Mouse (Mus musculus): ENCODE measurements around the gene Olfr370.

Olfr370 gene

DNA sequence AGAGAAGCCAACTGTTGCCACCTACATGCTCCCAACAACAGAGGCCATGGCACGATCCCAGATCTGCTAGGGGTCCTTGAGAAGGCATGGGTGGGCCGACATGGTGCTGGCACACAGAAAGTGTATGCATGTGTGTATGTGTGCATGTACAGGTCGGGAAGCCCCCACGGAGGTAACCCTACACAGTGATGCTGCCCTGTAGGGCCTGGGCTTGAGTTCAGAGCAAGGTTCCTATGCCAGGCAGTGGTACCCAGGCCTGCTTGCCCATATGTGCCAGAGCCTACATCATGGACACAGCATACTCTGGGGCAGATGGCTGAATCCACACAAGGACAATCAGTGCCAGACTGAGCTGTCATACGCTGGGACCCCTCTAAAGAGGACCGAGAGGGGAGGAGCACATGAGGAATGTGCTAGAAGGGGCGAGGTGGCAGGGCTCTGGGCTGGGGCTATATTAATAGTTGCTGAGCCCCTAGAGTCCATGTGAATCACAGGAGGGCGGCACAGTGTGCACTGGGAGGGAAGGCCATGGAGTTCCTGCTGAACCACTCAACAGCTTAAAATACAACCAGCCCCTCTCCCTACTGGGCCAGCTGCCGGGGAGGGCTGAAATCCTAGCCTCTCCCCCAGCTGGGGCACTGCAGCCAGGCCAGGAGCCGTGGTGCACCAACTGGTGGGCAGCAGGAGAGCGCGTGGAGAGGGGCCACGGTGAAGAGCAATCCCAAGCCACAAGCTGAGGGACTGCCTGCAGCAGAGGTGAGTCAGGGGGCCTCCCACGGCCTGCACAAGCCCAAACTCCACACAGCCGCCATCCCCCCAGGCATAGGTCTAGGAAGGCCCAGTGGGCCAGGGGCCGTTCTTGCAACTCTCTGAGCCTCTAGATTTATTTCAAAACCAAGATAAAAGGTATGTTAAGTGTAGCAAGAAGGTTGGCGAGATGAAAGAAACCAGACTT, 40.3 kb downstream of the Olfr370 start:
- DNase-seq (ENCODE audit: low spot score in 2 of 2): peak in 1 of 2 experiments; percentile 56

DNA sequence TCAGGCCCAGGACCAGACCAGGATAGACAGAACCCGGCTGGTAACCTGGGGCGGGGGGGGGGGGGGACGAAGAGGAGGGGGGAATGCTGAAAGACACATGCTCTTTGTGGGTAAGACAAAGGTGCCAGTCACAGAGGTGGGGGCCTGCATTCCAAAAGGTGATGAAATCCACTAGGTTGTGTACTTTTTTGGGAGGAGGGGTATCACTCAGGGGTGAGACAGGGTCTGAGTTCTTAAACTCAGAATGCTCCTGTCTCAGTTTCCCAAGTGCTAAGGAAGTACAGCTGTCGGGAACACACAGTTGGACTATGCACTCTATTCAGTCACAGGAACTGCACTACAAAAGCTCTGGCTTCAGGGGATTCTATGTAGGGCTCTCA, 40.9 kb downstream of the Olfr370 start:
- DNase-seq (ENCODE audit: low spot score in 2 of 2): no peak

DNA sequence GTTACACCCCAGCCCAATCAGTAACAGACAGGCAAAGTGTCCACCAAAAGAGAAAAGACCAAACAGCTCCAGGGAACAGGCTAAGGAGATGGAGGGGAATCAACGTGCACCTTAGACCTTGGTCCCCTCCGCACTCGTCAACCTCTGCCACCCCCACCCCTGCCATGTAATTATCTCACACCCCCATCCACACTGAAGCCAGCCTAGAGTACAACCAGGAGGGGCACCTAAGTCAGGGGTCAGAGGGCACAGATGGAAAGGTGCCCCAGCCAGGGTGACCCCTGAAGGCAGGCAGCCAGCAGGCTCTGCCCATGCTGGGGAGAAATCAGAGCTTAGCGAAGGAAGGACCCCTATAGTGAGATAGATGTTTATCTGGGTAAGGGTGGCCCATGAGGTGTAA, 41.3 kb downstream of the Olfr370 start:
- peak in 1 of 2 experiments; percentile 0 for DNase-seq (ENCODE audit: low spot score in 2 of 2)

DNA sequence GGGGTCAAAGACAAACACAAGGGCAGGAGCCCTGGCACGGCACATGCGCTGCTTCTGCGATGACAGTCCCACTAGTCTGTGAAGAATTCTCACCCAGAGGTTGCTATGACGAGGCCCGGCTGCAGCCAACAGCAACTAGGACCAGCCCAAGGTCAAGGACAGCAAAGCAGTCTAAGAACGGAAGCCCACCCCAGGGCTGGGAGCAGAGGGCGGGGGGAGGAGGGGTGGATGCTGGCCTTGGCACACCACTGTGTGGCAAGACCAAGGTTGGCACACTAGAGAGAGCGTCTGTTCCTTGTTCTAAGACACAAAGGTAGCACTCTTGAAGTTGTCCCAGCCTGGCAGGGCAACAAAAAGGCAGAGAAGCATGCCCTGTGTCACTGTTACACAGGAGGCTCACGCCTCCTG, 41.8 kb downstream of the Olfr370 start:
- DNase-seq (ENCODE audit: low spot score in 2 of 2): peak; percentile 63 to 74

DNA sequence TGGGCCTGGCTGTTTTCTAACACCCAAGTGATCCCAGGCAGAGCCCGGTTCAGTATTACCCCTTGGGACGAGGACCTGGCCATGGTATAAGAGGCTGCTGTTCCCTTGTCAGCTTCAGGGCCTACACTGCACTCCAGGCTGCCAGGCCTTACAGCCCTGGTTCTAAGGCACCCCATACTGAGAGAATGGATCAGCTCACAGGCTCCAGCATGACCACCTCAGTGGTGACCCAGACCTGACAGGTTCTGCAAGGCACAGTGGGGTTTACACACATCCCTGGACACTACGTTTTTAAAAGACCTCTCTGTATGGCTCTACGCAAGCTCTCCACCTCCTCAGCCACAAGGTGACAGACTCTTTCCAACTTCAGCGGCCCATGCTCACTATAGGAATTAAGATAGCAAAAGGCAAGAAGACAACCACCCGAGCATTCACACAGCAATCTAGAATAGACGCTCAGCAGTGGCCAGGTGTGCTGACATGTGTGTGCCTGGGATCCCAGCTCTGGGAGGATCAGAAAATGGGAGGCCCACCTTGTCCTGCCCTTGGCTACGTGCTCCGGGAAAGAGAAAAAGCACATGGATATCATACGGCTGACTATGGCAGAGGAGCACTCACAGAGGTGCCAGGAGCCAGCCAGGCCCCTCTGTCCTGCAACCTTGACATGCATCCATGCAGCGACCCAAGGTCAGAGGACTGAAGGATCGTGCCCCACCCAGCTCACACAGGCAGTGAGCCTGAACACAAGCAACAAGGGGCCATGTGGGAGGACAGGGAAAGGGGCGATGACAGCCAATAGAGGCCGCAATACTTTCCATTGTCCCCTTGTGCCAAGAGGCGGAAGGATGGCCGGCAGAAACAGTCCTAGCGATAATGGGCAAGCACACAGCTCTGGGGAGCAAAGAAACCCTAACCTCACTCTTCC, 42.8 kb downstream of the Olfr370 start:
- peak in 1 of 2 experiments; percentile 27 for DNase-seq (ENCODE audit: low spot score in 2 of 2)

DNA sequence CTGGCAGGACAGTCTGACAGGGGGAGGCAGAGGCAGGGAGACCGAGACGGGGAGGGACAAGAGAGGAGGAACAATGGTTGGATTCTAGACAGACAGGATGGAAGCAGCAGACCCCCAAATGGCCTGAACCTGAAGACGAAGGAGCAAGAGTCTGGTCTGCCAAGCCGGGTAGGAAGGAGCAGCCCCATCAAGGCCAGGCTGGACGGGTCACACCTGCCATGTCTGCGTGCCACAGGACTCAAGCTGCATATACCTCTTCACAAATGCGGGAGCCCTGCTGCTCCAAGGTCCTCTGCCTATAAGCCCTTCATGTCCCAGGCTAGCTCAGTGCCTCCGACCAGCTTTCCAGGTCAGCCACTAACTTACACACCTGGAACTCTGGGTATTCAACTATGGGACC, 44.1 kb downstream of the Olfr370 start:
- DNase-seq (ENCODE audit: low spot score in 2 of 2): no peak

DNA sequence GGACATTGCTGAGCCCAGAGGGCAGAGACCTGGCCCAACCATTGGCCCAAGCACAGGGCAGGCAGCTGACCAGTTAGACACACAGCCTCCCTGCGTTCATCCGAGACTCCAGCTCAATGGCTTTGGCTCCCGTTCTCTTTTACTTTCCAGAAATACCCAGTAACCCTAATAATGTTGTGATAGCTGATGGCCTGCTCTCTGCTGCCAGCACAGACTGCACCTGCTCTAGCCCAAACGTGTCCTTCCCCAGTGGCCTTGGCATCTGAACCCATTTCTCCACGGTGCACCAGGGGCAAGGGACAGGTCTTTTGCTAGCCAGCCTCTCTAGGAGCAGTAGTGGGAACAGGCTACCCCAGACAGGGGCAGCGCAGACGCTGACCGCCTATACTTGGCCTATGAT, 45.2 kb downstream of the Olfr370 start:
- DNase-seq (ENCODE audit: low spot score in 2 of 2): no peak

DNA sequence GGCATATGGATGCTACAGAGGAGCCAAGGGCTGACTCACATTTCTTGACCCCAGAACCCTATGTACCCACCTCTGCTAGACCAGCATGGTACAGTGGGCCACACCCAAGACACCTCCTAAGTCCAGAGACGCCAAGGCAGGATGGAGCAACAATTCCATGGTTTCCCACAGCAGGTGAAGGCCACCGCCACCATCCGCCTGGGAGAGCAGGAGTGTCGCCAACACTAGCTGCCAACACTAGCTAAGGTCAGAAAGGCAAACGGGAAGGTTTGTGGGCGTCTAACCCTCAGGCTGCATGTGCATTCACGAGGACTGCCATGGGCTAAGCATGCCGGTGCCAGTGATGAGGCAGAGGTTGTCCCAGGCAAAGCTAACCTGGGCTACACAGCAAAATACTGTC, 46.6 kb downstream of the Olfr370 start:
- DNase-seq (ENCODE audit: low spot score in 2 of 2): no peak

DNA sequence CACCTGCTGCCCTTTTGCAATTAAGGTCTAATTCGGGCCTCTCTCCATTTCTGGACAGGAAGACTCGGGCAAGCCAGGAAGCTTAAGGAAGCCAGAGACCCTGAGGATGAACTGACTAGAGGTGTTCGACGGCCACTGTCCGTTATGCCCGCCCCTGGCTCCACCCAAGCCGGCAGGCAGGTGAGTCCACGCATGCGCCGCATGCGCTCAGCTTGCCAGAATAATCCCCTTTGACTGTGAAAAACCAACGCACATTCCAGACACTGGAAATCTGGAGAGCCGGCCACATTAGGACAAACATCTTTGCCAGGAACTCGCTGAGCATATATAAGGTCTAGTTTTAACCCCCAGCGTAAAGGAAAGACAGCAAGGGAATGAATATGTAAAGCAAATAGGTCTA, 47.7 kb downstream of the Olfr370 start:
- DNase-seq (ENCODE audit: low spot score in 2 of 2): no peak

DNA sequence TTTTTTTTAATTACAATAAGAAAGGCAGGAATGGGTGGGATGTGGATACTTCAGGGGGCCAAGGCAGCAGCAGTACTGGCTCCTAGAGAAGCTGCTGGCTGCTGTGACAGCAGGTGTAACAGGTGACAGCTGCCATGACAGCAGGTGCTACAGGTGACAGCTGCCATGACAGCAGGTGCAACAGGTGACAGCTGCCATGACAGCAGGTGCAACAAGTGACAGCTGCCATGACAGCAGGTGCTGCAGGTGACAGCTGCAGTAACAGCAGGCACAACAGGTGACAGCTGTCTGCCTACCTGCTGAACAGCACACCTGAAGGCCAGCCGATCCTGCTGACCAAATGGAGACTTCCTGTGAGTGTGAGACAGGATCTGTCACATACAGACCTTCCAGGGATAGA, 49.2 kb downstream of the Olfr370 start:
- DNase-seq (ENCODE audit: low spot score in 2 of 2): no peak

DNA sequence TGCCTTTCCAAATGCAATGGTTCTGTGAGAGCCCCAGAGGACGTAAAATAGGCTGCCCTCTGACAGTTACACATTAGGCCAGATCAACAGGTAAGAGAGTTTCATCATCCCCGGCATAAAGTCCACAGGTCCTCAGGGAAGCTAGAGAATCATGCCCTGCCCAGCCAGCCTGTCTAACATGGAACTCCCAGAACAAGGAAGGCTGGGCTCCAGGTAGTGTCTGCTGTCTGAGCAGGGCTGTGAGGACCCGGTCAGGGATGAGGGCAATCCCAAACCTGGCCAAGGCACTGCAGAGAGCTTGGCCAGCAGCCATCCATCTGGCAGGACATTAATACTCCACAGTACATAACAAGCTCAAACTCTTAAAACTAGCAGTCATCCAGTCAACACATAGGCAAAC, 49.8 kb downstream of the Olfr370 start:
- no peak for DNase-seq (ENCODE audit: low spot score in 2 of 2)

DNA sequence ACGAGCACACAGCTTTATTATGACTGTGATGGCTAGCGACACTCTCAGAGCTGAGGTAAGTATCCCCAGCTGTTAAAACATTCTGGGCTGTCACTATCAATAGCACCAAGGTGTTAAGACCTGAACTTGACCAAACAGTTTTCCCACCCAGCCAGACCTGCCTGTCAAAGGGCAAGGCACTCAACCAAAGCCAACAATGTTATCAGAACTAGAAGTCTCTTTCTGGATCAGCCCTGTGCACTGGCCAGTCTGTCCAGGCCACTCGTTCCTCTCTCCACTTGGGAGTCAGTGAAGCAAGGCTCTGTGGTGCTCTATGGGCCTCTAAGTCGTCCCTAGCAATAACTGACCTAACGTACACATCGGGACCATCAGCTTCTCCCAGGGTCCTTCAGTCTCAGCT, 52.1 kb downstream of the Olfr370 start:
- DNase-seq (ENCODE audit: low spot score in 2 of 2): no peak

DNA sequence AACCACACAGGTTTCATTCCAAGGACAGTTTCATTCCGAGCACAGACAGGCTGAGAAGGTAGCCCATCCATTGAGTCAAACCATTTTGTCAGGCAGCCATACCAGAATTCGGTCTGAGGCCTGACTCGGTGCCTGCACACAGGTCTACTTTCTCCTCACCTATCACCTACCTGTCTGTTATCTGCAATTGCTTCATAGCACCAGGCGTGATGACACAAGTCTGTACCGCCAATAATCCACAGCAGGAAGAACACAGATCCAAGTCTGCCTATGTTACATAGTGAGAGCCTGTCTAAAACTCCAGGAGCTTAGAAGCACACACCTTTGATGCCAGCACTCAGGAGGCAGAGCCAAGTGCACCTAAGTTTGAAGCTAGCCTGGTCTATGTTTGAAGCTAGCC, 53.3 kb downstream of the Olfr370 start:
- DNase-seq (ENCODE audit: low spot score in 2 of 2): no peak

DNA sequence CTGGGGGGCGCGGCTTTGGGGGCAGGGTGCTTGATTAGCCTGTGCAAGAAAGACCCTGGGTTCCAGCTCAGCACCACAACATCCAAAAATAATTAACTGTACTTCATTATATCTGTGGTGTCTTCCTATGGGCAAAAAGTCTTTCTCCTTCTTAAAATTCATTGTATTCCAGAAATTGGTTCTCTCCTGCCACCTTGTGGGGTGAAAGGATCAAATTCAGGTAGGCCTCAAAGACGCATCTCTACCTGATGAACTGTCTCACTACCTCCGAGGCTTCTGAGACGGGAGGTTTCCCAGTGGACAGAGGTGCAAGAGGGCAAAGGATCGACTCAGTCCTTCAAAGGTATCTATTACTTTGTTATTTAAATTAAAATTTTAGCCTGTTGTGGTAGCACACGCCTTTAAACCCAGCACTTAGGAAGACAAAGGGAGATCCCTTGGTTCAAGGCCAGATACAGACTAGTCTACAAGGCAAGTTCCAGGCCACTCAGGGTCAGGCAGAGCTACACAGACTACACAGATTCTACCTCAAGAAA, 55.0 kb downstream of the Olfr370 start:
- no peak for DNase-seq (ENCODE audit: low spot score in 2 of 2)

DNA sequence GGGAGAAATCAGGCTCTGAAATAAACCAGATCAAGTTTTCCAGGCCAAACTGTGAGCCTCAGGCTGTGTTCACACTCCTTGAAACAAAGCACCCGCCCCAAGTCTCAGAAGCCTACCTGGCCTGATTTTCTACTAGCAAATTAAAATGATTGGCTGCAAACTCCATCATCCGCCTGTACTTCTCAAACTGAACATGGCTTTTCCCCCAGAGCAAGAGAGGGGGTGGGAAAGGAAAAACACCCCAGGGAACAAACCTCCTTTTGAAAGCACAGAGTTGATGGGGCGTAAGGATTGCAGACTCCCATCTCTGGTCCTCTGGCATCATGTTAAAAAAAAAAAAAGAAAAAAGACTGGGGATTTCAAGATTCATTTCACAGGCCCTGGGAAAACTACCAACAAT, 57.1 kb downstream of the Olfr370 start:
- no peak for DNase-seq (ENCODE audit: low spot score in 2 of 2)

DNA sequence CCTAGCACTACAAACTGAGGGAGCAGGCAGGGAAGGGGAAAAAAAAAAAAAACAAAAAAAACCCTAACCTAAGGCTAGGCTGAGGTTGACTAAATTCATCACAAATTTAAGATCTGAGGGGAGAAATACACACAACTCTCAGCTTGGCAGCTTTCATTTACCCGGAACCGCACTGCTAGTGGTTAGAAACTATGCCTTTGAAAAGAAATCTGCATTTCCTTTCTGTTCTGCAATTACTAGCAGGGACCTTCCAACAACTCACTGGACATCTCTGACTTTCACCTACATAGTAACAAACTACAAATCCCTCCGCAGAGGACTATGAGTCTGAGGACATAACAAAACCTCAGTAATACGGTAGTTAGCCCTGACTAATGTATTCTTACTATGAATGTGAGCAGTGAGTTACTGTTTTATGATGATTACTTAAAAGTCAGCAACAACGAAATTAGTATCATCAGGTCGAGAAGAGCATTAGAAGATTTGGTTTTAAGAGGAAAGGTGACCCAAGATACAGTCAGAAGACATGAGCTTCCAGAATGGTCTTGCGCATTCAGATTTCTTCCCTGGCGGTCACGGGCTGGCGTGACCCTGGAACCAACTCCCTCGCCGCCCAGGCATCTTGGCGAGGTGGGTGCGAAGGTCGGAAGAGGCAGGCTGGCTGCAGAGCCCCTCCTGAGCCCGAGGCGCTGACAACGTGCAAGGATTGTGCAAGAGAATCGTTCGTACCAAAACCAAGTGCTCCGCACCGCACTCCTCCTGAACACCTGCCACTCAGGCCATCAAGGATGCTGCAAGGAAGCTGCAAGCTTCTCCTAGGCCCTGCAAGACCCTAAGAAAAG, 58.0 kb downstream of the Olfr370 start:
- DNase-seq (ENCODE audit: low spot score in 2 of 2): no peak

DNA sequence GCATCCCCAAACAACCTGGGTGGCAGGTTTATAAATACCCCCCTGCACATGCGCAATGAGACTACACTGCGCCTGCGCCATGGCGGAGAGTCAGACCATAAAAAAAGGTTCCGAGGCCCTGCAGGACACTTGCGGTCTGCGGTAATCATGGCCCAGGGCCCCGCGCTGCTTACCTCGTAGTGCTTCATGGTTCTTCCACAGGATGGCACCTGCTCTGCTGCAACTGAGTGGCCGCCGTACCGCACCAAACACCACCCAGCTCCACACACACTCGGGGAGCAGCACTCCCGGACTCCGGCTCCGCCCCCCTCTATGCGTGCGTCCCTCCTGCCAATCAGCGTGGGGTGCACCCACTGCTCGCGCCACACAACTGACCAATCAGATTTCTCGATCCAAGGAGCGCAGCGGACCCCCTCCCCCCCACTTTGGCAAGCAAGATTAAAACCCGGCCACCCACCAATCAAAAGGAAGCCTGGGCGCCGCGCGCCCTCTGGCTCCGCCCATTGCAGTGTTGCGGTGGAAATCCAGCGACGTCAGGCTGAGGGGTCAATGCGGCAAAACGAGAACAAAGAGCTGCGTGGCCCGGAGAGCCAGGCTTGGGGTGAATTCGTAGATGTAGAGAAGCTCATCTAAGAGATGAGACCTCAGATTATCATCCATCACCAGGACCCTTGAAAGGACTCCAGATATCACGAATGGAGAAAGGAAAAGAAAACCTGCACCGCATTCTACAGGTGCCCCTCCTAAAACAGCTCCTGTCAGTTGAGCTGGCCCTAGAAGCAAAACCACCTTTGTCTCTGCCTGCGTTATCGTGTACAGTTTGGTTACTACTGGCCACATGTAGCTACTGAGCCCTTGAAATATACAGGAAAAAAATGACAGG, 58.8 kb downstream of the Olfr370 start:
- DNase-seq (ENCODE audit: low spot score in 2 of 2): peak; percentile 96 to 97

All from heart, adult 9 months (tissue).